ENCODE assay signal across 10 mouse cellular contexts in the genomic region with DNA sequence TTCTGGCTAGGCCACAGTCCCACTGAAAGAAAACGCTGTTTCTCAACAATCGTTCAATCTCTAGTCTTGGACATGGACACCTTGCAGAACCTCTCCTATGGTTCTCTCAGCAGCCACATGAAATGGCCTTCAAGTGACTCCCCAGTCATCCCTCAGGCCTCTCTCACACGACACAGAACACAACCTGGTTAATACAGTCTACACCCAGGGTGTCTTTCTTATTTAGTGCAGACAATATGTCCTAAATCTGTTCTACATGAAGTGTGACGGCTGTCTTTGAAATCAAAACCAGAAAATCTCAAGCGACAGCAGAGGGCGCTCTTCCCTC.
A peak's percentile ranks its signal among the peaks of the same experiment; 100 is the strongest.
DNase-seq lines count a peak whose midpoint lies in the region; ATAC-seq and TF ChIP-seq lines count a peak whose summit lies in the region.
"Had no signal": no experiment of that assay in that cellular context is flagged by ENCODE, and none has a peak within 500 bp of the region (broad histone marks: within the 10 kb centered on the region; RNA-seq: fewer than 3 reads in every experiment).

No protein-coding gene starts in this region.

- DNase-seq in heart, adult 2 months, result no peak
- DNase-seq in heart, adult 18-20 months, result no peak
- DNase-seq in spleen, adult 18-20 months, result peak; percentile 29 to 57
- DNase-seq in spleen, postnatal 10 days (ENCODE audit: low spot score in 2 of 2), result no peak
- DNase-seq in liver, postnatal 0 days, result peak; percentile 69
- peak; percentile 74 for DNase-seq in stomach, postnatal 0 days (ENCODE audit: low spot score)
- no peak for DNase-seq in urinary bladder, postnatal 4 days (ENCODE audit: low spot score in 2 of 2)

- no peak for TF ChIP-seq EP300 in heart, adult 2 months (IDR thresholded peaks at IDR 0.05; ENCODE audit: insufficient read depth, low read depth, low read length)
- no peak for TF ChIP-seq EP300 in liver, postnatal 0 days (IDR thresholded peaks at IDR 0.05; ENCODE audit: low read depth)
- TF ChIP-seq EP300 in stomach, postnatal 0 days (optimal IDR thresholded peaks at IDR 0.05), result no peak

- TF ChIP-seq POLR2A in heart, adult 2 months (IDR thresholded peaks at IDR 0.05; ENCODE audit: insufficient read depth, low read depth, low read length), result no peak

- H3K4me1 ChIP-seq in heart, adult 2 months (ENCODE audit: control insufficient read depth, insufficient read depth, low read length), result peaks cover 2% of the 10 kb centered on the region
- H3K4me1 ChIP-seq in hindbrain, embryonic 12.5 days, result no peaks in the 10 kb centered on the region; the same call in 1 of the 2 replicates
- no peaks in the 10 kb centered on the region for H3K4me1 ChIP-seq in liver, postnatal 0 days (ENCODE audit: insufficient read depth)
- H3K4me1 ChIP-seq in stomach, postnatal 0 days (replicated peaks; ENCODE audit: control insufficient read depth, insufficient read depth), result no peaks in the 10 kb centered on the region

- H3K9me3 ChIP-seq in hindbrain, embryonic 12.5 days (replicated peaks), result no peaks in the 10 kb centered on the region
- no peaks in the 10 kb centered on the region for H3K9me3 ChIP-seq in liver, postnatal 0 days (ENCODE audit: low read length)
- H3K9me3 ChIP-seq in stomach, postnatal 0 days (ENCODE audit: control insufficient read depth, low read length), result no peaks in the 10 kb centered on the region
- H3K9me3 ChIP-seq: G1E had no signal

- peak; percentile 42 for ATAC-seq in hindbrain, embryonic 12.5 days (ENCODE audit: low FRiP score)
- no peak; the same call in 1 of the 2 replicates for ATAC-seq in liver, postnatal 0 days
- ATAC-seq in stomach, postnatal 0 days (ENCODE audit: low FRiP score, low TSS enrichment), result peak; percentile 30; the same call in 1 of the 2 replicates

- 25% methylated on average over 6 of the region's 6 CpGs for WGBS in heart, adult 2 months
- WGBS in hindbrain, embryonic 12.5 days, result 30% methylated on average over 6 of the region's 6 CpGs
- WGBS in liver, postnatal 0 days (ENCODE audit: insufficient replicate concordance), result 23% methylated on average over 6 of the region's 6 CpGs
- WGBS in stomach, postnatal 0 days, result 29% methylated on average over 6 of the region's 6 CpGs

- H3K27ac ChIP-seq in heart, adult 2 months, result peak overlapping the region; percentile 88
- no peak overlapping the region for H3K27ac ChIP-seq in hindbrain, embryonic 12.5 days
- no peak overlapping the region for H3K27ac ChIP-seq in liver, postnatal 0 days (ENCODE audit: low read depth)
- peak overlapping the region; percentile 88 for H3K27ac ChIP-seq in stomach, postnatal 0 days (replicated peaks)

- intact Hi-C loops in heart, adult 2 months (cut with DNase I), result loop anchor here (1.0 to 5.0 kb wide), 5 partner anchors 137 to 573 kb away; no protein-coding TSS in a partner anchor

- no peaks in the 10 kb centered on the region for H3K79me2 ChIP-seq in heart, adult 2 months (replicated peaks; ENCODE audit: control insufficient read depth, insufficient read depth, low read length)

- no peaks in the 10 kb centered on the region for H3K36me3 ChIP-seq in heart, adult 2 months (ENCODE audit: control insufficient read depth, insufficient read depth, low read length)
- no peaks in the 10 kb centered on the region for H3K36me3 ChIP-seq in hindbrain, embryonic 12.5 days
- no peaks in the 10 kb centered on the region for H3K36me3 ChIP-seq in liver, postnatal 0 days (replicated peaks; ENCODE audit: insufficient read depth, low read length)
- no peaks in the 10 kb centered on the region for H3K36me3 ChIP-seq in stomach, postnatal 0 days (ENCODE audit: control insufficient read depth, insufficient read depth, low read length)
- H3K36me3 ChIP-seq: G1E had no signal

- peak overlapping the region; percentile 36 for H3K4me2 ChIP-seq in hindbrain, embryonic 12.5 days (replicated peaks)
- peak overlapping the region; percentile 64; the same call in 1 of the 2 replicates for H3K4me2 ChIP-seq in liver, postnatal 0 days (ENCODE audit: low read depth, low read length)
- H3K4me2 ChIP-seq in stomach, postnatal 0 days (replicated peaks; ENCODE audit: low read depth), result no peak overlapping the region

- no peak overlapping the region for H3K9ac ChIP-seq in heart, adult 2 months (ENCODE audit: low read depth, low read length)
- no peak overlapping the region for H3K9ac ChIP-seq in hindbrain, embryonic 12.5 days
- no peak overlapping the region for H3K9ac ChIP-seq in liver, postnatal 0 days (replicated peaks)
- H3K9ac ChIP-seq in stomach, postnatal 0 days (ENCODE audit: low read length), result no peak overlapping the region

- H3K27me3 ChIP-seq in heart, adult 2 months (ENCODE audit: control insufficient read depth, insufficient read depth, low read length), result no peaks in the 10 kb centered on the region
- peaks cover 34% of the 10 kb centered on the region for H3K27me3 ChIP-seq in hindbrain, embryonic 12.5 days
- 0 out of 2 replicates have a peak, but pooled peaks cover 5% of the 10 kb centered on the region for H3K27me3 ChIP-seq in liver, postnatal 0 days (ENCODE audit: insufficient read depth, low read length)
- H3K27me3 ChIP-seq in stomach, postnatal 0 days (ENCODE audit: control insufficient read depth, insufficient read depth, low read length), result no peaks in the 10 kb centered on the region
- H3K27me3 ChIP-seq: megakaryocyte, embryonic 14.5 days had no signal

- no peak overlapping the region for H3K4me3 ChIP-seq in heart, adult 2 months
- H3K4me3 ChIP-seq in hindbrain, embryonic 12.5 days, result 0 out of 2 replicates have a peak overlapping the region, but pooled peaks have one; percentile 6
- H3K4me3 ChIP-seq in liver, postnatal 0 days (ENCODE audit: low read depth, low read length), result peak overlapping the region; percentile 25
- H3K4me3 ChIP-seq in stomach, postnatal 0 days (ENCODE audit: low read depth, low read length), result no peak overlapping the region

- TF ChIP-seq CTCF in heart, adult 2 months (IDR thresholded peaks at IDR 0.05), result peak; percentile 83
- TF ChIP-seq CTCF in liver, postnatal 0 days (IDR thresholded peaks at IDR 0.05; ENCODE audit: low read depth), result peak; percentile 77
- peak; percentile 84 for TF ChIP-seq CTCF in stomach, postnatal 0 days (IDR thresholded peaks at IDR 0.05; ENCODE audit: low read depth)

Comparison
In these comparisons a context has a peak if more than half of its experiments do, and no peak if none do; other contexts are left out.
1. DNase-seq: peak in spleen, adult 18-20 months (2 of 2), liver, postnatal 0 days (single experiment) and stomach, postnatal 0 days (single experiment); none in heart, adult 2 months (0 of 2), heart, adult 18-20 months (0 of 2), spleen, postnatal 10 days (0 of 2) and urinary bladder, postnatal 4 days (0 of 2).
2. H3K27ac ChIP-seq: peak in heart, adult 2 months (single experiment) and stomach, postnatal 0 days (single experiment); none in hindbrain, embryonic 12.5 days (single experiment) and liver, postnatal 0 days (single experiment).
3. H3K4me3 ChIP-seq: peak in hindbrain, embryonic 12.5 days (single experiment) and liver, postnatal 0 days (single experiment); none in heart, adult 2 months (single experiment) and stomach, postnatal 0 days (single experiment).
4. Peak in every context shown above with its lines, with median percentiles within 50 percentile points of each other: CTCF ChIP-seq.